Mouse (Mus musculus) neural tube, embryonic 12.5 days (tissue): Measurements from ENCODE around the gene Rnaseh2c. TPM values are rescaled to one million over a fixed set of nuclear protein-coding genes. Genes with fewer than 3 reads are reported as not detected.

Experiments used
- ATAC-seq: fragments of 200-750 bp; cut with Nextera tagmentation; 2 replicates; pipeline ENCODE4 v1.8.0; 2017; ENCODE audit warnings: low read depth, mild to moderate bottlenecking, moderate TSS enrichment, moderate library complexity; ENCODE audit not compliant: low FRiP score
- H3K27ac ChIP-seq: fragments of 300-500 bp; sonication (generic); 2 replicates; pipeline ENCODE4 v1.5.1; 2016
- H3K27me3 ChIP-seq: fragments of 300-500 bp; sonication (generic); replicated peaks from 2 replicates; pipeline ENCODE4 v1.6.1; 2016; ENCODE audit warnings: mild to moderate bottlenecking
- H3K36me3 ChIP-seq: fragments of 300-500 bp; sonication (generic); 2 replicates; pipeline ENCODE4 v1.6.1; 2016; ENCODE audit warnings: mild to moderate bottlenecking
- H3K4me1 ChIP-seq: fragments of 300-500 bp; sonication (generic); 2 replicates; pipeline ENCODE4 v1.6.1; 2016
- H3K4me2 ChIP-seq: fragments of 300-500 bp; sonication (generic); replicated peaks from 2 replicates; pipeline ENCODE4 v1.6.1; 2016; ENCODE audit warnings: mild to moderate bottlenecking
- H3K4me3 ChIP-seq: fragments of 300-500 bp; sonication (generic); 2 replicates; pipeline ENCODE4 v1.5.1; 2016
- H3K9ac ChIP-seq: fragments of 300-500 bp; sonication (generic); 2 replicates; pipeline ENCODE4 v1.6.1; 2016; ENCODE audit warnings: mild to moderate bottlenecking
- H3K9me3 ChIP-seq: fragments of 300-500 bp; sonication (generic); 2 replicates; pipeline ENCODE4 v1.6.1; 2016; ENCODE audit warnings: mild to moderate bottlenecking
- WGBS: fragments of 180-500 bp; shearing (Covaris S2); methylation state at CpG from one replicate; pipeline ENCODE4 v1.1.7; 2016; 5-methylcytosine and 5-hydroxymethylcytosine counted together
- polyA plus RNA-seq: library from polyadenylated mRNA; unstranded; fragments of >200 nt; fragmentation: Nextera tagmentation; extraction: Ambion mirVana; gene quantifications from 2 replicates; pipeline ENCODE4 v1.2.1, GENCODE M21; 2016

Rnaseh2c gene
- polyA plus RNA-seq, 1 experiment from 2014 or later, result 140 TPM

GRCm38 (mm10) chr19:5581995-5582394 is 19.7 kb upstream of the Rnaseh2c start:
- Histone ChIP-seq H3K27me3 (no peaks in the 10 kb centered on the region; the same call in 1 of the 2 replicates), H3K4me2 (no peak overlapping the region), H3K4me3 (no peak overlapping the region), H3K36me3 (no peaks in the 10 kb centered on the region), H3K9me3 (no peaks in the 10 kb centered on the region), H3K4me1 (no peaks in the 10 kb centered on the region), H3K9ac (no peak overlapping the region), H3K27ac (no peak overlapping the region)
- ATAC-seq, result no peak
- 86% methylated on average over 2 of the region's 2 CpGs for WGBS

- ATAC-seq, result no peak
- H3K27me3 ChIP-seq, result no peaks in the 10 kb centered on the region; the same call in 1 of the 2 replicates
- no peaks in the 10 kb centered on the region for H3K9me3 ChIP-seq
- no peak overlapping the region for H3K9ac ChIP-seq
- no peak overlapping the region for H3K4me2 ChIP-seq
- WGBS, result 78% methylated on average over 9 of the region's 9 CpGs
- no peak overlapping the region for H3K4me3 ChIP-seq
- no peaks in the 10 kb centered on the region for H3K4me1 ChIP-seq
- H3K27ac ChIP-seq, result no peak overlapping the region
- H3K36me3 ChIP-seq, result no peaks in the 10 kb centered on the region
These were observed 12.5 kb upstream of the Rnaseh2c start for GRCm38 (mm10) chr19:5589159-5589558.

GRCm38 (mm10) chr19:5591888-5592287 is 9.8 kb upstream of the Rnaseh2c start:
- no peaks in the 10 kb centered on the region for H3K27me3 ChIP-seq
- no peaks in the 10 kb centered on the region for H3K4me1 ChIP-seq
- H3K9ac ChIP-seq, result no peak overlapping the region
- no peak overlapping the region for H3K27ac ChIP-seq
- H3K9me3 ChIP-seq, result no peaks in the 10 kb centered on the region
- no peaks in the 10 kb centered on the region for H3K36me3 ChIP-seq
- no peak overlapping the region for H3K4me3 ChIP-seq
- 87% methylated on average over 6 of the region's 6 CpGs for whole genome bisulfite sequencing
- no peak overlapping the region for H3K4me2 ChIP-seq
- no peak for ATAC-seq

- H3K4me2 ChIP-seq, result no peak overlapping the region
- H3K27ac ChIP-seq, result no peak overlapping the region
- peaks cover 17% of the 10 kb centered on the region for H3K4me1 ChIP-seq
- no peak overlapping the region for H3K9ac ChIP-seq
- no peaks in the 10 kb centered on the region for H3K27me3 ChIP-seq
- peaks cover 14% of the 10 kb centered on the region for H3K36me3 ChIP-seq
- ATAC-seq, result no peak
- no peaks in the 10 kb centered on the region for H3K9me3 ChIP-seq
- H3K4me3 ChIP-seq, result no peak overlapping the region
- WGBS, result 78% methylated on average over 4 of the region's 4 CpGs
These were observed 2.4 kb upstream of the Rnaseh2c start for GRCm38 (mm10) chr19:5599224-5599623.

GRCm38 (mm10) chr19:5603664-5604063 is 2.0 kb downstream of the Rnaseh2c start:
- no peak for ATAC-seq
- H3K9me3 ChIP-seq, result no peaks in the 10 kb centered on the region
- WGBS, result 92% methylated on average over 7 of the region's 7 CpGs
- peaks cover 58% of the 10 kb centered on the region for H3K36me3 ChIP-seq
- H3K4me1 ChIP-seq, result peaks cover 24% of the 10 kb centered on the region
- peak overlapping the region; percentile 1; the same call in 1 of the 2 replicates for H3K4me3 ChIP-seq
- no peak overlapping the region for H3K27ac ChIP-seq
- H3K27me3 ChIP-seq, result no peaks in the 10 kb centered on the region
- no peak overlapping the region for H3K9ac ChIP-seq
- H3K4me2 ChIP-seq, result no peak overlapping the region

GRCm38 (mm10) chr19:5605126-5605525 is 3.5 kb downstream of the Rnaseh2c start:
- ATAC-seq, result no peak
- H3K4me3 ChIP-seq, result no peak overlapping the region
- peaks cover 61% of the 10 kb centered on the region for H3K36me3 ChIP-seq
- H3K4me2 ChIP-seq, result no peak overlapping the region
- H3K4me1 ChIP-seq, result peaks cover 32% of the 10 kb centered on the region
- 96% methylated on average over 7 of the region's 7 CpGs for WGBS
- no peaks in the 10 kb centered on the region for H3K27me3 ChIP-seq
- no peaks in the 10 kb centered on the region for H3K9me3 ChIP-seq
- H3K9ac ChIP-seq, result no peak overlapping the region
- H3K27ac ChIP-seq, result no peak overlapping the region

GRCm38 (mm10) chr19:5606196-5606595 is 4.5 kb downstream of the Rnaseh2c start:
- H3K36me3 ChIP-seq, result peaks cover 61% of the 10 kb centered on the region

GRCm38 (mm10) chr19:5607705-5608410 is 6.2 kb downstream of the Rnaseh2c start:
- no peak for ATAC-seq
- H3K9ac ChIP-seq, result no peak overlapping the region
- no peaks in the 10 kb centered on the region for H3K9me3 ChIP-seq
- whole genome bisulfite sequencing, result 95% methylated on average over 26 of the region's 26 CpGs
- H3K36me3 ChIP-seq, result peaks cover 60% of the 10 kb centered on the region
- no peaks in the 10 kb centered on the region for H3K27me3 ChIP-seq
- H3K4me3 ChIP-seq, result no peak overlapping the region
- no peak overlapping the region for H3K27ac ChIP-seq
- peaks cover 33% of the 10 kb centered on the region for H3K4me1 ChIP-seq
- peak overlapping the region; percentile 79; the same call in 1 of the 2 replicates for H3K4me2 ChIP-seq

More at GRCm38 (mm10) chr19:5606196-5606595, 4.5 kb downstream of the Rnaseh2c start:
- Histone ChIP-seq H3K4me3 (no peak overlapping the region), H3K27ac (no peak overlapping the region), H3K9ac (peak overlapping the region; percentile 14; the same call in 1 of the 2 replicates), H3K9me3 (no peaks in the 10 kb centered on the region), H3K4me1 (peaks cover 38% of the 10 kb centered on the region), H3K4me2 (no peak overlapping the region), H3K27me3 (no peaks in the 10 kb centered on the region)
- 89% methylated on average over 8 of the region's 8 CpGs for WGBS
- ATAC-seq, result no peak

- Histone ChIP-seq H3K4me1 (peaks cover 24% of the 10 kb centered on the region), H3K36me3 (peaks cover 52% of the 10 kb centered on the region), H3K4me2 (peak overlapping the region; percentile 79), H3K4me3 (peak overlapping the region; percentile 63), H3K27me3 (no peaks in the 10 kb centered on the region), H3K27ac (no peak overlapping the region), H3K9ac (peak overlapping the region; percentile 75), H3K9me3 (no peaks in the 10 kb centered on the region)
- ATAC-seq, result no peak
- WGBS, result 97% methylated on average over 13 of the region's 13 CpGs
These were observed 7.0 kb downstream of the Rnaseh2c start for GRCm38 (mm10) chr19:5608707-5609106.

GRCm38 (mm10) chr19:5609171-5609546 is 7.5 kb downstream of the Rnaseh2c start:
- peaks cover 21% of the 10 kb centered on the region for H3K4me1 ChIP-seq
- H3K27me3 ChIP-seq, result no peaks in the 10 kb centered on the region
- peak overlapping the region; percentile 63 for H3K4me3 ChIP-seq
- H3K4me2 ChIP-seq, result peak overlapping the region; percentile 79
- H3K9ac ChIP-seq, result peak overlapping the region; percentile 75
- no peaks in the 10 kb centered on the region for H3K9me3 ChIP-seq
- peak overlapping the region; percentile 93; the same call in 1 of the 2 replicates for H3K27ac ChIP-seq
- 68% methylated on average over 10 of the region's 10 CpGs for WGBS
- ATAC-seq, result no peak
- H3K36me3 ChIP-seq, result peaks cover 47% of the 10 kb centered on the region

- peak; percentile 92 for ATAC-seq
- Histone ChIP-seq H3K4me1 (peaks cover 21% of the 10 kb centered on the region), H3K9ac (peak within 1 kb of the TSS; percentile 75), H3K4me2 (peak within 1 kb of the TSS; percentile 79), H3K9me3 (no peaks in the 10 kb centered on the region), H3K36me3 (peaks cover 41% of the 10 kb centered on the region), H3K4me3 (peak within 1 kb of the TSS; percentile 63), H3K27me3 (no peaks in the 10 kb centered on the region), H3K27ac (peak within 1 kb of the TSS; percentile 93)
- 1% methylated on average over 55 of the region's 55 CpGs for WGBS
These were observed 8.1 kb downstream of the Rnaseh2c start, which contains the start of gene Kat5 for GRCm38 (mm10) chr19:5609547-5610404. TSS of gene Kat5 (minus strand) at chr19:5610237.

GRCm38 (mm10) chr19:5611973-5612372 is 10.3 kb downstream of the Rnaseh2c start:
- no peak overlapping the region for H3K4me2 ChIP-seq

More at GRCm38 (mm10) chr19:5611973-5612372, 10.3 kb downstream of the Rnaseh2c start:
- Histone ChIP-seq H3K9me3 (no peaks in the 10 kb centered on the region), H3K9ac (no peak overlapping the region), H3K4me3 (no peak overlapping the region), H3K27ac (no peak overlapping the region), H3K4me1 (peaks cover 21% of the 10 kb centered on the region), H3K27me3 (0 out of 2 replicates have a peak, but pooled peaks cover 4% of the 10 kb centered on the region), H3K36me3 (peaks cover 19% of the 10 kb centered on the region)
- WGBS, result 100% methylated on average over 1 of the region's 1 CpGs
- ATAC-seq, result no peak
